Mouse (Mus musculus): ENCODE measurements around the gene Gm10638.

DNA sequence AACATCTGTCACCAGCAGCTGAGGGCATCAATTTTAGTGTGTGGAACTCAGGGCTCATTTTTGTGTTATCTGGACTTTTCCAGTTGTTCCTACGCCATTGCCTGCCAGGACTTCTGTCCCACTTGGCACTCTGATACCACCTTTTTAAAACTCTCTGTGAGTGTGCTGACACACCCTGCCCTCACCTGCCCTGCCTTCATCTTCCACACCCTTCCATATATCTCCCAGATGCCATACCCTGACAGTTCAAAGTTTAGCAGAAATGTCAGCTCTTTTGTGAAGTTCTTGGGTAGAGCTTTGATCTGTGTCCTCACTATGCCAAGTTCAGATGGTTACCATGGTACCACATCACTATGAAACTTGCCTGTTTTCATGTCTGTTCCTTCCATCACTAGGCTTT lies 44.1 kb downstream of the Gm10638 start:
- TF ChIP-seq CTCF (IDR thresholded peaks at IDR 0.05) (no peak), EP300 (IDR thresholded peaks at IDR 0.05; ENCODE audit: insufficient read depth, low read depth, low read length) (no peak)

All from heart, adult 2 months (tissue).